Comparison of ENCODE assay signal across 9 mouse cellular contexts in genomic region chr5:52617711-52618347, GRCm38 (mm10). TPM values are rescaled to one million over a fixed set of nuclear protein-coding genes. Genes with fewer than 3 reads are reported as not detected.
DNase-seq lines count a peak whose midpoint lies in the region; ATAC-seq and TF ChIP-seq lines count a peak whose summit lies in the region.
"Had no signal": no experiment of that assay in that cellular context is flagged by ENCODE, and none has a peak within 500 bp of the region (broad histone marks: within the 10 kb centered on the region; RNA-seq: fewer than 3 reads in every experiment).

No protein-coding gene starts in this region.

- 0 out of 2 replicates have a peak, but pooled peaks cover 8% of the 10 kb centered on the region for H3K27me3 ChIP-seq in heart, embryonic 13.5 days (replicated peaks)
- no peaks in the 10 kb centered on the region for H3K27me3 ChIP-seq in forebrain, postnatal 0 days (ENCODE audit: insufficient read depth, low read length)
- peaks cover 31% of the 10 kb centered on the region for H3K27me3 ChIP-seq in midbrain, embryonic 10.5 days (ENCODE audit: low read depth, poor library complexity, severe bottlenecking)

- H3K4me3 ChIP-seq in heart, embryonic 13.5 days = peak overlapping the region; percentile 45
- H3K4me3 ChIP-seq in ES-E14 (ENCODE audit: insufficient read depth in 1 of 2, low read depth in 1 of 2, low read length in 2 of 2, poor library complexity in 1 of 2, severe bottlenecking in 1 of 2) = peak overlapping the region; percentile 30 to 54
- H3K4me3 ChIP-seq in forebrain, postnatal 0 days (ENCODE audit: low read depth, low read length) = peak overlapping the region; percentile 40
- H3K4me3 ChIP-seq in midbrain, embryonic 10.5 days = peak overlapping the region; percentile 60

- ATAC-seq in heart, embryonic 13.5 days (ENCODE audit: extremely low read depth, insufficient number of reproducible peaks, low FRiP score, low TSS enrichment) = no peak
- peak; percentile 27; the same call in 1 of the 2 replicates for ATAC-seq in forebrain, postnatal 0 days

- no peaks in the 10 kb centered on the region for H3K9me3 ChIP-seq in heart, embryonic 13.5 days
- no peaks in the 10 kb centered on the region for H3K9me3 ChIP-seq in ES-E14 (ENCODE audit: control insufficient read depth, insufficient read depth, low read depth, low read length)
- H3K9me3 ChIP-seq in forebrain, postnatal 0 days (ENCODE audit: low read length) = no peaks in the 10 kb centered on the region
- peaks cover 4% of the 10 kb centered on the region; the same call in 1 of the 2 replicates for H3K9me3 ChIP-seq in midbrain, embryonic 10.5 days (replicated peaks)

- intact Hi-C loops in heart, postnatal 10 days (cut with DNase I) = no loop called here

- in situ Hi-C loops in ES-E14 (cut with MboI; ENCODE audit: low sequenced_read_pairs in 2 of 2, unreplicated experiment in 2 of 2) = no loop called here

- peak overlapping the region; percentile 45 for H3K9ac ChIP-seq in heart, embryonic 13.5 days
- H3K9ac ChIP-seq in ES-E14 (ENCODE audit: insufficient read depth, low read depth, low read length, poor library complexity, severe bottlenecking) = no peak overlapping the region
- peak overlapping the region; percentile 45 for H3K9ac ChIP-seq in forebrain, postnatal 0 days

- peaks cover 46% of the 10 kb centered on the region for H3K4me1 ChIP-seq in heart, embryonic 13.5 days
- H3K4me1 ChIP-seq in ES-E14 (ENCODE audit: control insufficient read depth in 2 of 2, insufficient read depth in 2 of 2, low read length in 2 of 2, poor library complexity in 1 of 2) = peaks cover 0 to 10% of the 10 kb centered on the region in 2 experiments; a peak in 1 of 4 replicates
- peaks cover 23% of the 10 kb centered on the region; the same call in 1 of the 2 replicates for H3K4me1 ChIP-seq in forebrain, postnatal 0 days (ENCODE audit: insufficient read depth)
- H3K4me1 ChIP-seq in midbrain, embryonic 10.5 days = peaks cover 33% of the 10 kb centered on the region

- no peak for TF ChIP-seq CTCF in forebrain, postnatal 0 days (IDR thresholded peaks at IDR 0.05; ENCODE audit: low read depth)

- peak overlapping the region; percentile 91 for H3K27ac ChIP-seq in heart, embryonic 13.5 days (replicated peaks)
- H3K27ac ChIP-seq in ES-E14 (ENCODE audit: insufficient read depth, low read depth, low read length, poor library complexity, severe bottlenecking) = no peak overlapping the region
- peak overlapping the region; percentile 73 for H3K27ac ChIP-seq in forebrain, postnatal 0 days (ENCODE audit: low read depth, low read length)
- H3K27ac ChIP-seq in midbrain, embryonic 10.5 days (replicated peaks) = peak overlapping the region; percentile 69; the same call in 1 of the 2 replicates

- peak overlapping the region; percentile 71 for H3K4me2 ChIP-seq in heart, embryonic 13.5 days
- peak overlapping the region; percentile 71 for H3K4me2 ChIP-seq in forebrain, postnatal 0 days (ENCODE audit: low read depth)

- no peak for DNase-seq in heart, postnatal 10 days
- no peak for DNase-seq in ES-E14 (ENCODE audit: low read depth, low spot score)
- DNase-seq in forebrain, postnatal 0 days = peak; percentile 25
- DNase-seq in midbrain, embryonic 10.5 days (ENCODE audit: low spot score) = no peak
- DNase-seq in urinary bladder, postnatal 36 days (ENCODE audit: low spot score in 2 of 2) = no peak
- no peak for DNase-seq in lung, postnatal 4 days
- DNase-seq in gastrocnemius, adult 18-20 months (ENCODE audit: low spot score) = no peak

- WGBS in heart, embryonic 13.5 days = 32% methylated on average over 9 of the region's 9 CpGs
- WGBS in forebrain, postnatal 0 days = 29% methylated on average over 9 of the region's 9 CpGs
- WGBS in midbrain, embryonic 10.5 days = 21% methylated on average over 9 of the region's 9 CpGs

- no peaks in the 10 kb centered on the region for H3K36me3 ChIP-seq in heart, embryonic 13.5 days
- H3K36me3 ChIP-seq in ES-E14 (ENCODE audit: control insufficient read depth, insufficient read depth, low read length, poor library complexity, severe bottlenecking) = no peaks in the 10 kb centered on the region
- no peaks in the 10 kb centered on the region for H3K36me3 ChIP-seq in forebrain, postnatal 0 days (ENCODE audit: insufficient read depth)
- no peaks in the 10 kb centered on the region for H3K36me3 ChIP-seq in midbrain, embryonic 10.5 days

TF ChIP-seq in ES-E14, 5 proteins besides CTCF, POLR2A, EP300 and RAD21:
- TF ChIP-seq ZC3H11A (IDR thresholded peaks at IDR 0.05; ENCODE audit: borderline replicate concordance, low read depth, low read length) (no peak), MAFK (IDR thresholded peaks at IDR 0.05; ENCODE audit: insufficient read depth, low read depth, low read length) (no peak), HCFC1 (IDR thresholded peaks at IDR 0.05; ENCODE audit: borderline replicate concordance, insufficient read depth, low read length) (no peak), CHD2 (IDR thresholded peaks at IDR 0.05; ENCODE audit: low read depth, low read length) (no peak), ZNF384 (IDR thresholded peaks at IDR 0.05; ENCODE audit: low read depth, low read length) (no peak)

RNA-seq across cellular contexts. Expression of gene Lgi2, which starts 51.6 kb away (rescaled TPM):
- polyA plus RNA-seq in heart, embryonic 13.5 days (2015; fragmentation: Nextera tagmentation; extraction: Ambion mirVana) = 2.0 and 2.1 TPM in 2 replicates
- 1 to 10 TPM; 1.3 to 1.4 TPM for total RNA-seq in heart, postnatal 10 days (2021)
- total RNA-seq in ES-E14 (2012; rRNA removed) = 1.0 and 1.5 TPM in 2 replicates
- 14.6 and 15.1 TPM in 2 replicates for total RNA-seq in forebrain, postnatal 0 days (2014; rRNA removed)
- 4.3 and 6.1 TPM in 2 replicates for polyA plus RNA-seq in forebrain, postnatal 0 days (2015; fragmentation: Nextera tagmentation; extraction: Ambion mirVana)
- polyA plus RNA-seq in midbrain, embryonic 10.5 days (2016; fragmentation: Nextera tagmentation; extraction: Ambion mirVana) = 1.4 TPM in 2 replicates
- total RNA-seq in gastrocnemius, adult 18-20 months (2021) = under 1 TPM; 0.84 to 0.88 TPM
- total RNA-seq: neutrophil, adult 5-6 weeks had no signal

RNA-seq across cellular contexts. Expression of gene Sepsecs, which starts 51.7 kb away (rescaled TPM):
- 4.9 and 5.0 TPM in 2 replicates for polyA plus RNA-seq in heart, embryonic 13.5 days (2015; fragmentation: Nextera tagmentation; extraction: Ambion mirVana)
- total RNA-seq in heart, postnatal 10 days (2021) = 10 to 100 TPM in 1 of 2 experiments, 1 to 10 TPM in 1; 9.5 to 10.2 TPM
- total RNA-seq in ES-E14 (2012; rRNA removed) = 9.5 and 9.7 TPM in 2 replicates
- total RNA-seq in forebrain, postnatal 0 days (2014; rRNA removed) = 8.4 and 15.6 TPM in 2 replicates
- polyA plus RNA-seq in forebrain, postnatal 0 days (2015; fragmentation: Nextera tagmentation; extraction: Ambion mirVana) = 3.2 and 4.2 TPM in 2 replicates
- 8.6 and 9.4 TPM in 2 replicates for polyA plus RNA-seq in midbrain, embryonic 10.5 days (2016; fragmentation: Nextera tagmentation; extraction: Ambion mirVana)
- total RNA-seq in gastrocnemius, adult 18-20 months (2021) = 1 to 10 TPM; 5.2 to 5.6 TPM
